Mouse (Mus musculus): ENCODE measurements around the gene Smarca4. TPM values are rescaled to one million over a fixed set of nuclear protein-coding genes. Genes with fewer than 3 reads are reported as not detected.
"Not testable (repeated sequence)": the region's sequence is repeated elsewhere in the genome, so short reads cannot be mapped to it uniquely, and the experiment has no call there.

Smarca4 gene
- polyA plus RNA-seq, 1 experiment from 2014 or later, result 102 TPM

- 92% methylated on average over 5 of the region's 5 CpGs for WGBS
- no peak overlapping the region for H3K27ac ChIP-seq
- H3K36me3 ChIP-seq, result peaks cover 59% of the 10 kb centered on the region
- no peak for ATAC-seq (ENCODE audit: insufficient number of reproducible peaks, insufficient read depth, low FRiP score, low TSS enrichment, low read depth)
- no peak overlapping the region for H3K4me3 ChIP-seq
- no peak overlapping the region for H3K9ac ChIP-seq
- H3K9me3 ChIP-seq, result no peaks in the 10 kb centered on the region
- H3K4me2 ChIP-seq, result no peak overlapping the region
- H3K4me1 ChIP-seq, result peaks cover 26% of the 10 kb centered on the region
- no peaks in the 10 kb centered on the region for H3K27me3 ChIP-seq
Observed at GRCm38 (mm10) chr9:21589538-21589937, 26.4 kb upstream of the Smarca4 start.

- Histone ChIP-seq H3K4me2 (peak overlapping the region; percentile 96; the same call in 1 of the 2 replicates), H3K9me3 (no peaks in the 10 kb centered on the region), H3K4me1 (peaks cover 36% of the 10 kb centered on the region), H3K27me3 (no peaks in the 10 kb centered on the region), H3K36me3 (peaks cover 56% of the 10 kb centered on the region), H3K4me3 (peak overlapping the region; percentile 99), H3K9ac (no peak overlapping the region), H3K27ac (no peak overlapping the region)
- 85% methylated on average over 6 of the region's 6 CpGs for WGBS
- ATAC-seq (ENCODE audit: insufficient number of reproducible peaks, insufficient read depth, low FRiP score, low TSS enrichment, low read depth), result no peak
Observed at GRCm38 (mm10) chr9:21591127-21591830, 24.7 kb upstream of the Smarca4 start.

- H3K27me3 ChIP-seq, result no peaks in the 10 kb centered on the region
- ATAC-seq (ENCODE audit: insufficient number of reproducible peaks, insufficient read depth, low FRiP score, low TSS enrichment, low read depth), result peak; percentile 64
- H3K36me3 ChIP-seq, result peaks cover 53% of the 10 kb centered on the region
- 17% methylated on average over 17 of the region's 17 CpGs for WGBS
- peak overlapping the region; percentile 74 for H3K27ac ChIP-seq
- no peaks in the 10 kb centered on the region for H3K9me3 ChIP-seq
- peak overlapping the region; percentile 96 for H3K9ac ChIP-seq
- H3K4me1 ChIP-seq, result peaks cover 36% of the 10 kb centered on the region
- peak overlapping the region; percentile 96 for H3K4me2 ChIP-seq
- H3K4me3 ChIP-seq, result peak overlapping the region; percentile 99
Observed at GRCm38 (mm10) chr9:21591831-21592702, 23.9 kb upstream of the Smarca4 start.

- H3K4me2 ChIP-seq, result peak within 1 kb of the TSS; percentile 96
- 0% methylated on average over 30 of the region's 30 CpGs for WGBS
- H3K27me3 ChIP-seq, result no peaks in the 10 kb centered on the region
- peaks cover 47% of the 10 kb centered on the region for H3K36me3 ChIP-seq
- no peaks in the 10 kb centered on the region for H3K9me3 ChIP-seq
- peaks cover 36% of the 10 kb centered on the region for H3K4me1 ChIP-seq
- H3K27ac ChIP-seq, result peak within 1 kb of the TSS; percentile 88
- H3K4me3 ChIP-seq, result peak within 1 kb of the TSS; percentile 99
- peak; percentile 82 for ATAC-seq (ENCODE audit: insufficient number of reproducible peaks, insufficient read depth, low FRiP score, low TSS enrichment, low read depth)
- peak within 1 kb of the TSS; percentile 96 for H3K9ac ChIP-seq
Observed at GRCm38 (mm10) chr9:21592703-21593121, 23.3 kb upstream of the Smarca4 start, which contains the start of the genes Timm29 and Yipf2. Timm29 (plus strand) TSS chr9:21592722. Yipf2 (minus strand) TSS chr9:21592828.

- no peaks in the 10 kb centered on the region for H3K27me3 ChIP-seq
- ATAC-seq (ENCODE audit: insufficient number of reproducible peaks, insufficient read depth, low FRiP score, low TSS enrichment, low read depth), result peak; percentile 45
- H3K27ac ChIP-seq, result peak overlapping the region; percentile 88
- peaks cover 42% of the 10 kb centered on the region for H3K36me3 ChIP-seq
- peak overlapping the region; percentile 96 for H3K4me2 ChIP-seq
- H3K4me1 ChIP-seq, result peaks cover 36% of the 10 kb centered on the region
- 1% methylated on average over 69 of the region's 69 CpGs for WGBS
- peak overlapping the region; percentile 99 for H3K4me3 ChIP-seq
- peak overlapping the region; percentile 96 for H3K9ac ChIP-seq
- no peaks in the 10 kb centered on the region for H3K9me3 ChIP-seq
Observed at GRCm38 (mm10) chr9:21593122-21593721, 22.7 kb upstream of the Smarca4 start.

- not testable (repeated sequence) for H3K27ac ChIP-seq; H3K27me3 ChIP-seq; H3K9me3 ChIP-seq; ATAC-seq (ENCODE audit: insufficient number of reproducible peaks, insufficient read depth, low FRiP score, low TSS enrichment, low read depth)
- peak overlapping the region; percentile 99 for H3K4me3 ChIP-seq
- peaks cover 30% of the 10 kb centered on the region for H3K36me3 ChIP-seq
- H3K9ac ChIP-seq, result peak overlapping the region; percentile 96
- H3K4me2 ChIP-seq, result peak overlapping the region; percentile 96
- H3K4me1 ChIP-seq, result peaks cover 36% of the 10 kb centered on the region
- 90% methylated on average over 8 of the region's 8 CpGs for WGBS
Observed at GRCm38 (mm10) chr9:21594350-21594749, 21.6 kb upstream of the Smarca4 start.

- Histone ChIP-seq H3K4me1 (peaks cover 36% of the 10 kb centered on the region), H3K9me3 (no peaks in the 10 kb centered on the region), H3K9ac (no peak overlapping the region), H3K27ac (no peak overlapping the region), H3K4me2 (no peak overlapping the region), H3K36me3 (peaks cover 25% of the 10 kb centered on the region), H3K27me3 (no peaks in the 10 kb centered on the region), H3K4me3 (no peak overlapping the region)
- no peak for ATAC-seq (ENCODE audit: insufficient number of reproducible peaks, insufficient read depth, low FRiP score, low TSS enrichment, low read depth)
- 80% methylated on average over 2 of the region's 2 CpGs for WGBS
Observed at GRCm38 (mm10) chr9:21594838-21595237, 21.1 kb upstream of the Smarca4 start.

- H3K27me3 ChIP-seq, result no peaks in the 10 kb centered on the region
- WGBS, result 45% methylated on average over 2 of the region's 2 CpGs
- H3K4me2 ChIP-seq, result no peak overlapping the region
- no peaks in the 10 kb centered on the region for H3K9me3 ChIP-seq
- no peak overlapping the region for H3K9ac ChIP-seq
- no peak for ATAC-seq (ENCODE audit: insufficient number of reproducible peaks, insufficient read depth, low FRiP score, low TSS enrichment, low read depth)
- no peak overlapping the region for H3K4me3 ChIP-seq
- peaks cover 20% of the 10 kb centered on the region for H3K4me1 ChIP-seq
- H3K27ac ChIP-seq, result no peak overlapping the region
- H3K36me3 ChIP-seq, result peaks cover 20% of the 10 kb centered on the region
Observed at GRCm38 (mm10) chr9:21598198-21598597, 17.8 kb upstream of the Smarca4 start.

GRCm38 (mm10) chr9:21600186-21600585, 15.8 kb upstream of the Smarca4 start:
- Histone ChIP-seq H3K27ac (no peak overlapping the region), H3K4me1 (peaks cover 4% of the 10 kb centered on the region; the same call in 1 of the 2 replicates), H3K36me3 (peaks cover 14% of the 10 kb centered on the region), H3K4me3 (no peak overlapping the region), H3K9ac (no peak overlapping the region), H3K27me3 (no peaks in the 10 kb centered on the region), H3K9me3 (no peaks in the 10 kb centered on the region), H3K4me2 (no peak overlapping the region)
- ATAC-seq (ENCODE audit: insufficient number of reproducible peaks, insufficient read depth, low FRiP score, low TSS enrichment, low read depth), result no peak
- WGBS, result 74% methylated on average over 3 of the region's 3 CpGs

- H3K4me1 ChIP-seq, result no peaks in the 10 kb centered on the region
- 84% methylated on average over 2 of the region's 2 CpGs for WGBS
- H3K9ac ChIP-seq, result no peak overlapping the region
- no peaks in the 10 kb centered on the region for H3K27me3 ChIP-seq
- peaks cover 7% of the 10 kb centered on the region for H3K36me3 ChIP-seq
- no peak overlapping the region for H3K27ac ChIP-seq
- no peak overlapping the region for H3K4me2 ChIP-seq
- no peaks in the 10 kb centered on the region for H3K9me3 ChIP-seq
- no peak for ATAC-seq (ENCODE audit: insufficient number of reproducible peaks, insufficient read depth, low FRiP score, low TSS enrichment, low read depth)
- no peak overlapping the region for H3K4me3 ChIP-seq
Observed at GRCm38 (mm10) chr9:21601073-21601472, 14.9 kb upstream of the Smarca4 start.

- H3K4me2 ChIP-seq, result no peak overlapping the region
- no peak for ATAC-seq (ENCODE audit: insufficient number of reproducible peaks, insufficient read depth, low FRiP score, low TSS enrichment, low read depth)
- H3K27ac ChIP-seq, result no peak overlapping the region
- no peak overlapping the region for H3K4me3 ChIP-seq
- no peaks in the 10 kb centered on the region for H3K27me3 ChIP-seq
- H3K4me1 ChIP-seq, result no peaks in the 10 kb centered on the region
- H3K36me3 ChIP-seq, result peaks cover 2% of the 10 kb centered on the region; the same call in 1 of the 2 replicates
- no peak overlapping the region for H3K9ac ChIP-seq
- H3K9me3 ChIP-seq, result no peaks in the 10 kb centered on the region
- 46% methylated on average over 10 of the region's 10 CpGs for WGBS
Observed at GRCm38 (mm10) chr9:21601722-21602399, 14.1 kb upstream of the Smarca4 start.

Measured in embryonic facial prominence, embryonic 13.5 days (tissue).